Mouse (Mus musculus) heart, embryonic 14.5 days (tissue): ENCODE measurements around the gene Kif16b. TPM values are rescaled to one million over a fixed set of nuclear protein-coding genes. Genes with fewer than 3 reads are reported as not detected.

Source experiments
- ATAC-seq: fragments of 200-750 bp; cut with Nextera tagmentation; 2 replicates; pipeline ENCODE4 v1.8.0; 2017; ENCODE audit warnings: low read depth, moderate TSS enrichment; ENCODE audit not compliant: insufficient number of reproducible peaks, insufficient read depth, low FRiP score
- H3K27ac ChIP-seq, 2 experiments: fragments of 200-500 bp in 1 of 2; fragments of 300-500 bp in 1 of 2; sonication (generic) in 1 of 2; replicated peaks in 1 of 2; 2 replicates each; pipeline ENCODE4 v1.5.1; 2012 to 2014; ENCODE audit warnings: low read depth in 2 of 2, low read length in 2 of 2, control low read depth in 1 of 2, mild to moderate bottlenecking in 1 of 2, mixed read lengths in 1 of 2; ENCODE audit not compliant: control insufficient read depth in 1 of 2, insufficient read depth in 1 of 2
- H3K27me3 ChIP-seq: fragments of 300-500 bp; sonication (generic); 2 replicates; pipeline ENCODE4 v1.6.1; 2014; ENCODE audit warnings: mild to moderate bottlenecking, low read length, control low read depth; ENCODE audit not compliant: control insufficient read depth, insufficient read depth
- H3K36me3 ChIP-seq: fragments of 300-500 bp; sonication (generic); 2 replicates; pipeline ENCODE4 v1.6.1; 2014; ENCODE audit warnings: mild to moderate bottlenecking, control low read depth, low read length, mixed read lengths; ENCODE audit not compliant: control insufficient read depth, insufficient read depth
- H3K4me1 ChIP-seq, 2 experiments: fragments of 200-500 bp in 1 of 2; fragments of 300-500 bp in 1 of 2; sonication (generic) in 1 of 2; 2 replicates each; pipeline ENCODE4 v1.6.1; 2012 to 2014; ENCODE audit warnings: low read length in 2 of 2, control low read depth in 1 of 2, mixed read lengths in 1 of 2; ENCODE audit not compliant: control insufficient read depth in 2 of 2, insufficient read depth in 2 of 2
- H3K4me2 ChIP-seq: fragments of 300-500 bp; sonication (generic); 2 replicates; pipeline ENCODE4 v1.6.1; 2014; ENCODE audit warnings: mild to moderate bottlenecking, low read length
- H3K4me3 ChIP-seq, 2 experiments: fragments of 200-500 bp in 1 of 2; fragments of 300-500 bp in 1 of 2; sonication (generic) in 1 of 2; 2 replicates each; pipeline ENCODE4 v1.5.1; 2012 to 2014; ENCODE audit warnings: low read length in 2 of 2, mild to moderate bottlenecking in 2 of 2, control low read depth in 1 of 2, low read depth in 1 of 2, moderate library complexity in 1 of 2; ENCODE audit not compliant: control insufficient read depth in 1 of 2, insufficient read depth in 1 of 2
- H3K9ac ChIP-seq: fragments of 300-500 bp; sonication (generic); 2 replicates; pipeline ENCODE4 v1.6.1; 2014; ENCODE audit warnings: mild to moderate bottlenecking, low read length
- H3K9me3 ChIP-seq: fragments of 300-500 bp; sonication (generic); 2 replicates; pipeline ENCODE4 v1.6.1; 2016; ENCODE audit warnings: low read length, control low read depth; ENCODE audit not compliant: control insufficient read depth
- WGBS: fragments of 180-500 bp; shearing (Covaris S2); extraction: QIAGEN DNeasy Blood & Tissue Kit; methylation state at CpG from one replicate; pipeline ENCODE4 v1.1.7; 2014; 5-methylcytosine and 5-hydroxymethylcytosine counted together
- polyA plus RNA-seq: library from polyadenylated mRNA; unstranded; fragments of >200 nt; fragmentation: Nextera tagmentation; extraction: Ambion mirVana; gene quantifications from 2 replicates; pipeline ENCODE4 v1.2.1, GENCODE M21; 2014

Kif16b gene
- polyA plus RNA-seq, 1 experiment from 2014 or later = 10.4 TPM

- no peak; the same call in 1 of the 2 replicates for ATAC-seq
Measured at GRCm38 (mm10) chr2:142603210-142603609, 298.1 kb downstream of the Kif16b start.

GRCm38 (mm10) chr2:142599235-142599634 is 302.1 kb downstream of the Kif16b start:
- Histone ChIP-seq H3K4me1 (peaks cover 4% of the 10 kb centered on the region in 2 experiments; a peak in 1 of 4 replicates), H3K4me3 (no peak overlapping the region), H3K36me3 (no peaks in the 10 kb centered on the region), H3K4me2 (no peak overlapping the region), H3K27ac (no peak overlapping the region), H3K9ac (no peak overlapping the region), H3K9me3 (no peaks in the 10 kb centered on the region), H3K27me3 (no peaks in the 10 kb centered on the region)
- no peak for ATAC-seq
- 86% methylated on average over 4 of the region's 4 CpGs for WGBS

More at GRCm38 (mm10) chr2:142603210-142603609, 298.1 kb downstream of the Kif16b start:
- no peaks in the 10 kb centered on the region for H3K9me3 ChIP-seq
- H3K4me3 ChIP-seq = no peak overlapping the region
- no peak overlapping the region for H3K4me2 ChIP-seq
- H3K36me3 ChIP-seq = no peaks in the 10 kb centered on the region
- no peaks in the 10 kb centered on the region; a peak in 1 of 4 replicates for H3K4me1 ChIP-seq
- no peak overlapping the region for H3K27ac ChIP-seq
- WGBS = 87% methylated on average over 2 of the region's 2 CpGs
- no peaks in the 10 kb centered on the region for H3K27me3 ChIP-seq
- no peak overlapping the region for H3K9ac ChIP-seq

GRCm38 (mm10) chr2:142596176-142597170 is 304.9 kb downstream of the Kif16b start:
- Histone ChIP-seq H3K9me3 (no peaks in the 10 kb centered on the region), H3K27ac (no peak overlapping the region), H3K36me3 (no peaks in the 10 kb centered on the region), H3K27me3 (no peaks in the 10 kb centered on the region), H3K4me1 (peaks cover 4 to 5% of the 10 kb centered on the region in 2 experiments; a peak in 1 of 4 replicates), H3K9ac (no peak overlapping the region), H3K4me3 (no peak overlapping the region), H3K4me2 (no peak overlapping the region)
- WGBS = 56% methylated on average over 17 of the region's 17 CpGs
- ATAC-seq = no peak

GRCm38 (mm10) chr2:142590938-142591337 is 310.4 kb downstream of the Kif16b start:
- Histone ChIP-seq H3K27me3 (no peaks in the 10 kb centered on the region), H3K27ac (peak overlapping the region; percentile 8 to 37; a peak in 1 of 4 replicates), H3K4me3 (no peak overlapping the region), H3K9ac (no peak overlapping the region), H3K9me3 (no peaks in the 10 kb centered on the region), H3K36me3 (no peaks in the 10 kb centered on the region), H3K4me1 (peaks cover 12 to 15% of the 10 kb centered on the region in 2 experiments), H3K4me2 (0 out of 2 replicates have a peak overlapping the region, but pooled peaks have one; percentile 2)
- ATAC-seq = peak; percentile 71

GRCm38 (mm10) chr2:142590284-142590724 is 311.0 kb downstream of the Kif16b start:
- Histone ChIP-seq H3K9me3 (no peaks in the 10 kb centered on the region), H3K27me3 (no peaks in the 10 kb centered on the region), H3K4me1 (peaks cover 12 to 15% of the 10 kb centered on the region in 2 experiments), H3K9ac (no peak overlapping the region), H3K4me3 (no peak overlapping the region), H3K27ac (peak overlapping the region; percentile 37 to 46; a peak in 1 of 4 replicates), H3K4me2 (0 out of 2 replicates have a peak overlapping the region, but pooled peaks have one; percentile 2), H3K36me3 (no peaks in the 10 kb centered on the region)
- 58% methylated on average over 6 of the region's 6 CpGs for WGBS
- ATAC-seq = no peak

GRCm38 (mm10) chr2:142589403-142590283 is 311.7 kb downstream of the Kif16b start:
- WGBS = 77% methylated on average over 14 of the region's 14 CpGs
- H3K9me3 ChIP-seq = no peaks in the 10 kb centered on the region
- no peaks in the 10 kb centered on the region for H3K27me3 ChIP-seq
- no peak overlapping the region for H3K4me2 ChIP-seq
- H3K9ac ChIP-seq = no peak overlapping the region
- peaks cover 12 to 15% of the 10 kb centered on the region in 2 experiments for H3K4me1 ChIP-seq
- no peak for ATAC-seq
- H3K4me3 ChIP-seq = no peak overlapping the region
- no peak overlapping the region for H3K27ac ChIP-seq
- no peaks in the 10 kb centered on the region for H3K36me3 ChIP-seq

- no peak for ATAC-seq
- H3K27ac ChIP-seq = no peak overlapping the region
- no peak overlapping the region for H3K9ac ChIP-seq
- H3K36me3 ChIP-seq = no peaks in the 10 kb centered on the region
- H3K27me3 ChIP-seq = no peaks in the 10 kb centered on the region
- no peak overlapping the region for H3K4me2 ChIP-seq
- WGBS = 81% methylated on average over 5 of the region's 5 CpGs
- no peaks in the 10 kb centered on the region for H3K9me3 ChIP-seq
- no peak overlapping the region for H3K4me3 ChIP-seq
- H3K4me1 ChIP-seq = peaks cover 10 to 12% of the 10 kb centered on the region in 2 experiments
Measured at GRCm38 (mm10) chr2:142585845-142586244, 315.5 kb downstream of the Kif16b start.
